Mouse (Mus musculus): ENCODE data around the gene Bpifb1. TPM values are rescaled to one million over a fixed set of nuclear protein-coding genes. Genes with fewer than 3 reads are reported as not detected.
"Not testable (repeated sequence)": the region's sequence is repeated elsewhere in the genome, so short reads cannot be mapped to it uniquely, and the experiment has no call there.

Bpifb1 gene
- polyA plus RNA-seq, 1 experiment from 2014 or later, result not detected

DNA sequence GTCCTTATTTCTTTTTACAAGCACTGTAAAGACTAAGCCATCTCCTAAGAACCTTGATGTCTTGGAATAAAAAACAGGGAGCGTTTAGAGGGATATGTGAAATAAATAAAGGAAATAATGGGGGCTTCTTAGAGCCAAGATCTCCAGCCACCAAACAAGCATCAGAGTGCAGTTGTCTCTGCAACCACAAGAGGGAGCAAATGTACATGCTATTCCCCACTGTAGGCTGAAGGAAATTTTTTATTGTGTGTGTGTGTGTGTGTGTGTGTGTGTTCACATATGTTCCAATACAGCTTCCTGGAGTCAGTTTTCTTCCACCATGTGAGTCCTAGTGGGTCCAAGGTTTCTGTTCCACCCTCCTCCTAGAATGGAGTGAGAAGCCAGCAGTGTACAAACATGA, 17.3 kb upstream of the Bpifb1 start:
- Histone ChIP-seq H3K4me2 (ENCODE audit: low read length) (no peak overlapping the region), H3K27me3 (replicated peaks; ENCODE audit: control insufficient read depth, insufficient read depth, low read length) (no peaks in the 10 kb centered on the region), H3K4me3 (ENCODE audit: low read depth, low read length) (no peak overlapping the region), H3K36me3 (ENCODE audit: control insufficient read depth, insufficient read depth, low read length) (no peaks in the 10 kb centered on the region), H3K27ac (ENCODE audit: low read depth) (no peak overlapping the region), H3K9ac (ENCODE audit: low read length) (no peak overlapping the region), H3K4me1 (replicated peaks; ENCODE audit: control insufficient read depth, insufficient read depth, low read length) (no peaks in the 10 kb centered on the region), H3K9me3 (ENCODE audit: control insufficient read depth, low read length) (no peaks in the 10 kb centered on the region)
- no peak for ATAC-seq (replicated peaks; ENCODE audit: low FRiP score, low TSS enrichment, low read depth)
- DNase-seq (ENCODE audit: low spot score), result peak; percentile 54
- 41% methylated on average over 1 of the region's 1 CpGs for WGBS

DNA sequence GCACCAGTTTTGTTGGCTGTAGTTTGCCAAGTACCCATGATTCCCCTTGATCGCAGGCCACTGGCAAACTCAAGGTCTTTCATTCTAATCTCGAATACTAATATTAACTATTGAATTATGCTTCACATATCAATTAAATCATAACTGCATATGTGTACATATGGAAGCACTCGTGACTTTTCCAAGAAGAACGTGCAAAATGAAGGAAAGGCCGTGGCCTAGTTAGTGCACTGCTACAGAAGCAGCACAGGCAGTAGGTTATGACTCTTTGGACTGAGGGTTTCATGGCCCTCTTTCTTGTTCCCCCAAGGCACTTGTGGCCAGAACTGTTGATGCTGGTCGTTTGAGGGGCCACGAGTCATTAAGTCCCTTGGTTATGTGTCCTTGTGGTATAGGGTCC, 8.7 kb upstream of the Bpifb1 start:
- not testable (repeated sequence) for H3K4me3 ChIP-seq (ENCODE audit: low read depth, low read length); H3K27ac ChIP-seq (ENCODE audit: low read depth); H3K4me2 ChIP-seq (ENCODE audit: low read length); ATAC-seq (replicated peaks; ENCODE audit: low FRiP score, low TSS enrichment, low read depth); H3K9me3 ChIP-seq (ENCODE audit: control insufficient read depth, low read length); H3K9ac ChIP-seq (ENCODE audit: low read length); H3K4me1 ChIP-seq (replicated peaks; ENCODE audit: control insufficient read depth, insufficient read depth, low read length); DNase-seq (ENCODE audit: low spot score); H3K27me3 ChIP-seq (replicated peaks; ENCODE audit: control insufficient read depth, insufficient read depth, low read length); H3K36me3 ChIP-seq (ENCODE audit: control insufficient read depth, insufficient read depth, low read length)
- 89% methylated on average over 7 of the region's 7 CpGs for WGBS

DNA sequence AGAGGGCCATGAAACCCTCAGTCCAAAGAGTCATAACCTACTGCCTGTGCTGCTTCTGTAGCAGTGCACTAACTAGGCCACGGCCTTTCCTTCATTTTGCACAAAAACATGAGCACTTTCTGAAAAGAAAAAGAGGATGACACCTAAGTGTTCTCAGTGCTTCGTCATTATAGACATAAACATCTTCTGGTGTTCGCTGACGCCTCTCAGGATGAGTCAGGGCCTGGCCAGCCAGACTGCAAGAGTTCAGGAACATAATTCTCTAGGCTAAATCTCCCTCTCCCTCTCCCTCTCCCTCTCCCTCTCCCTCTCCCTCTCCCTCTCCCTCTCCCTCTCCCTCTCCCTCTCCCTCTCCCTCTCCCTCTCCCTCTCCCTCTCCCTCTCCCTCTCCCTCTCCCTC, 7.6 kb upstream of the Bpifb1 start:
- H3K4me1 ChIP-seq (replicated peaks; ENCODE audit: control insufficient read depth, insufficient read depth, low read length); H3K27me3 ChIP-seq (replicated peaks; ENCODE audit: control insufficient read depth, insufficient read depth, low read length); H3K36me3 ChIP-seq (ENCODE audit: control insufficient read depth, insufficient read depth, low read length); H3K4me2 ChIP-seq (ENCODE audit: low read length); H3K9me3 ChIP-seq (ENCODE audit: control insufficient read depth, low read length); DNase-seq (ENCODE audit: low spot score); H3K4me3 ChIP-seq (ENCODE audit: low read depth, low read length); H3K9ac ChIP-seq (ENCODE audit: low read length); ATAC-seq (replicated peaks; ENCODE audit: low FRiP score, low TSS enrichment, low read depth); H3K27ac ChIP-seq (ENCODE audit: low read depth): not testable (repeated sequence)
- WGBS, result 52% methylated on average over 4 of the region's 4 CpGs

DNA sequence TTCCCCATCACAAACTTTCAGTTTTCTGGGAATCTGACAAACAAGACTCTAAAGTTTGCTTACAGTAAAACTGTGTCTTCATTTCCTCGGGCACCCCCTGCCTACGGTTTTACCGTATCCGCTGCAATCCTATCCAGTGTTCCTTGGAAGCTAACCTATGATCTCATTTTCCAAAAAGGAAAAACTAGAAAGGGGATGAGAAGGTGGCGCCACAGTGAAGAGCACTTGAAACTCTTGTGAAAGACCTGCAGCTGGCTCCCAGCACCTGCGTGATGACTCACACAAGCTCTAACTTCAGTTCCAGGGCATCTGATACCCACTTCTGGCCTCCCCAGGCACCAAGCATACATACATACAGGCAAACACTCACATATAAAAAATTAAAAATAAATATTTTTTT, 5.3 kb upstream of the Bpifb1 start:
- Histone ChIP-seq H3K36me3 (ENCODE audit: control insufficient read depth, insufficient read depth, low read length) (no peaks in the 10 kb centered on the region), H3K4me1 (replicated peaks; ENCODE audit: control insufficient read depth, insufficient read depth, low read length) (no peaks in the 10 kb centered on the region), H3K4me3 (ENCODE audit: low read depth, low read length) (no peak overlapping the region), H3K9me3 (ENCODE audit: control insufficient read depth, low read length) (no peaks in the 10 kb centered on the region), H3K27ac (ENCODE audit: low read depth) (no peak overlapping the region), H3K27me3 (replicated peaks; ENCODE audit: control insufficient read depth, insufficient read depth, low read length) (no peaks in the 10 kb centered on the region), H3K9ac (ENCODE audit: low read length) (no peak overlapping the region), H3K4me2 (ENCODE audit: low read length) (no peak overlapping the region)
- no peak for DNase-seq (ENCODE audit: low spot score)
- 84% methylated on average over 6 of the region's 6 CpGs for WGBS
- ATAC-seq (replicated peaks; ENCODE audit: low FRiP score, low TSS enrichment, low read depth), result no peak

DNA sequence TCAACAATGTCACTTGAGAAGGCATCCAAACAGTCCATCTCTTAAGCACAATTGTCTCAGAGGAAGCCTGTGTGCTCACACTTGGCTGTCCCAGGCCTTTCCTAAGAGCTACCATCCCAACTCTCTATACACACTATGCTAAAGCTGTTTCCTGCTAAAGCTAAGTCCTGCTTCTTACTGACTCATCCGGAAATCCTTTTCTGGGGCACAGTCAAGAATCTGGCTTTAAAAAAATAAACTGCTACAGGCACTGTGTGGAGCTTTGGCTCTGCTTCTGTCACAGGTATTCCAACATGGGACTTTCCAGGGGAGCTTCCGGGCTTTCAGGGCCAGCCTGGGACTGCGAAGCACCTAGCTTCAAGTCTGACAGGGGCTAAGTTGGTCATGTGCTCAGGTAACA, 4.9 kb upstream of the Bpifb1 start:
- Histone ChIP-seq H3K4me3 (ENCODE audit: low read depth, low read length) (no peak overlapping the region), H3K36me3 (ENCODE audit: control insufficient read depth, insufficient read depth, low read length) (no peaks in the 10 kb centered on the region), H3K4me2 (ENCODE audit: low read length) (no peak overlapping the region), H3K27ac (ENCODE audit: low read depth) (no peak overlapping the region), H3K4me1 (replicated peaks; ENCODE audit: control insufficient read depth, insufficient read depth, low read length) (no peaks in the 10 kb centered on the region), H3K9ac (ENCODE audit: low read length) (no peak overlapping the region), H3K9me3 (ENCODE audit: control insufficient read depth, low read length) (no peaks in the 10 kb centered on the region), H3K27me3 (replicated peaks; ENCODE audit: control insufficient read depth, insufficient read depth, low read length) (no peaks in the 10 kb centered on the region)
- ATAC-seq (replicated peaks; ENCODE audit: low FRiP score, low TSS enrichment, low read depth) (no peak), DNase-seq (ENCODE audit: low spot score) (no peak)
- 75% methylated on average over 3 of the region's 3 CpGs for WGBS

DNA sequence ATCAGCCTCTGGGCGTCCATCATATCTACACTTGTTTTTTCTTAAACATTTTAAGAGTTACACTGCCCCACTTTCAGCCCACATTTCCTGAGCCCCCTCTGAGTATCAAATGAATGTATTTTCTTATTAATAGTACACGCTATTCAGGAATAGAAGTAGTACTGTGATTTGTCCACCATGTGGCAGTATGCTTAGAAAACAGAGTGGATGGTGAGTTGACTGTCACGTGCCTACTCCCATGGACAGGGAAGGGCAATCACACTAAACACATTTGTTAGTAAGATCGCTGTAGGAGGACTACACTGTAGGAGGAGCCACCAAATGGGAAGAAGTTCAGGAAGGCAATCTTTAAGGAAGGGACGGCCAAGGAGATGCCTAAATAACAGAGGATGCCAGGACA, 3.1 kb upstream of the Bpifb1 start:
- DNase-seq (ENCODE audit: low spot score) (no peak), ATAC-seq (replicated peaks; ENCODE audit: low FRiP score, low TSS enrichment, low read depth) (no peak)
- no peaks in the 10 kb centered on the region for H3K9me3 ChIP-seq (ENCODE audit: control insufficient read depth, low read length)
- H3K4me1 ChIP-seq (replicated peaks; ENCODE audit: control insufficient read depth, insufficient read depth, low read length), result no peaks in the 10 kb centered on the region
- 40% methylated on average over 5 of the region's 5 CpGs for WGBS
- no peak overlapping the region for H3K27ac ChIP-seq (ENCODE audit: low read depth)
- H3K36me3 ChIP-seq (ENCODE audit: control insufficient read depth, insufficient read depth, low read length), result no peaks in the 10 kb centered on the region
- H3K4me3 ChIP-seq (ENCODE audit: low read depth, low read length), result no peak overlapping the region
- H3K27me3 ChIP-seq (replicated peaks; ENCODE audit: control insufficient read depth, insufficient read depth, low read length), result no peaks in the 10 kb centered on the region
- no peak overlapping the region for H3K9ac ChIP-seq (ENCODE audit: low read length)
- H3K4me2 ChIP-seq (ENCODE audit: low read length), result no peak overlapping the region

DNA sequence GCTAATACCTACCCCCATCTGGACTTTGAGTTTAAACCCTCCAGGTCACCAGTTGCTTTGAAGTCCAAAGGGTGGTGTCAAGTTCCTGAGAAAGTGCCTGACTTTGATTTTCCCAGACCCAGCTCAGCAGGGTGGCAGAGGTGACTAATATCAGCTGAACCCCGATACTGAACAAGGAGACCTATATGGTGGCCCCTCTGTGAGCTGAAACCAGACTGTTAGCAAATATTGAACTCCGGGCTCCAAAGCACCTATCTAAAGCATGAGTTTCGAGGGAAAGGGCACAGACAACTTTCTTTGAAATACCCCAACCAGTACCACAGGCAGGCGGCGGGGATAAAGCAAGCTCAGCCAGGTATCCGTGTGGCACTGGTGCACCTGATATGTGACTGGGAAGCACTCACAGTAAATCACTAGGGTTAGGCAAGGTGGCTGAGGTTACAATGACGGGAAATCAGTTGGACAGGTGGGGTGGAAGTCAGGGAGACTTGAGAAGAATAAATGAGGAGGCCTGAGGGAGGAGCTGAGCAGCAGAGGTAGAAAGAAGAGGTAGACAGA, 662 bp upstream of the Bpifb1 start:
- no peak overlapping the region for H3K4me2 ChIP-seq (ENCODE audit: low read length)
- H3K9me3 ChIP-seq (ENCODE audit: control insufficient read depth, low read length), result no peaks in the 10 kb centered on the region
- H3K27ac ChIP-seq (ENCODE audit: low read depth), result no peak overlapping the region
- 81% methylated on average over 7 of the region's 7 CpGs for WGBS
- no peak for ATAC-seq (replicated peaks; ENCODE audit: low FRiP score, low TSS enrichment, low read depth)
- no peaks in the 10 kb centered on the region for H3K27me3 ChIP-seq (replicated peaks; ENCODE audit: control insufficient read depth, insufficient read depth, low read length)
- H3K9ac ChIP-seq (ENCODE audit: low read length), result no peak overlapping the region
- no peak for DNase-seq (ENCODE audit: low spot score)
- no peak overlapping the region for H3K4me3 ChIP-seq (ENCODE audit: low read depth, low read length)
- no peaks in the 10 kb centered on the region for H3K4me1 ChIP-seq (replicated peaks; ENCODE audit: control insufficient read depth, insufficient read depth, low read length)
- H3K36me3 ChIP-seq (ENCODE audit: control insufficient read depth, insufficient read depth, low read length), result no peaks in the 10 kb centered on the region

DNA sequence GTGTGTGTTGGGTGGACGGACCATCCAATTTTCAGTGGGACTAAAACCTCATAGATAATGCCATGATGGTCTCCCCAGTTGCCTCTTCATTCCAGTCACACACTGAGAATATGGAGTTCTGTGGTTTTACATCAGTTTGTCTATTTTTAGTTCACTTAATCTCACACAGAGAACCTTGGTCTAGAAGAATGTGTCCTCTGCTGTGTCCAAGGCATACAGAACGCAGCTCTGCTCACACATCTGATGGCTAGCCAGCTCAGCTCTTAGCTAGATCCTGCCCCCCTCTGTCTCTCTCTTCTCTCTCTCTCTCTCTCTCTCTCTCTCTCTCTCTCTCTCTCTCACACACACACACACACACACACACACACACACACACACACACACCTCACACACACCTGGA, 1.5 kb downstream of the Bpifb1 start:
- H3K36me3 ChIP-seq (ENCODE audit: control insufficient read depth, insufficient read depth, low read length), result no peaks in the 10 kb centered on the region
- H3K27ac ChIP-seq (ENCODE audit: low read depth), result no peak overlapping the region
- DNase-seq (ENCODE audit: low spot score) (no peak), ATAC-seq (replicated peaks; ENCODE audit: low FRiP score, low TSS enrichment, low read depth) (no peak)
- no peak overlapping the region for H3K9ac ChIP-seq (ENCODE audit: low read length)
- H3K27me3 ChIP-seq (replicated peaks; ENCODE audit: control insufficient read depth, insufficient read depth, low read length), result no peaks in the 10 kb centered on the region
- H3K9me3 ChIP-seq (ENCODE audit: control insufficient read depth, low read length), result no peaks in the 10 kb centered on the region
- H3K4me2 ChIP-seq (ENCODE audit: low read length), result no peak overlapping the region
- H3K4me3 ChIP-seq (ENCODE audit: low read depth, low read length), result no peak overlapping the region
- WGBS, result 69% methylated on average over 2 of the region's 2 CpGs
- H3K4me1 ChIP-seq (replicated peaks; ENCODE audit: control insufficient read depth, insufficient read depth, low read length), result no peaks in the 10 kb centered on the region

DNA sequence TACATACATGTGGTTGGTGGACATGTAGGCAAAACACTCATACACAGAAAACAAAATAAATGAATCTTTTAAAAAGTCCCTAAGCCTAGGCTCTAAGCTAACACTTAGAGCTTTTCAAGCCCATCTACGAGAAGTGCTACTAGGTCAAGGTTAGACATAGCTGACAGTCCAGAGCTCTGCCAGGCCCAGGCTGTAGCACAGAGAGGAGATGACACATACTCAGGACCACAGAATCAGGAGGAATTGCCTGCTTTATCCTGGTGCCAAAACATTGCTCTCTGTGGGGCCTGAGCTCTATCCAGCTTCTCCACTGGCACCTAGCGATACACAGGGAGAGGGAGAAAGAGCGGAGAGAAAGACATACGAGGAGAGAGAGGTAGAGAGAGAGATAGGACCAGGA, 2.5 kb downstream of the Bpifb1 start:
- H3K4me3 ChIP-seq (ENCODE audit: low read depth, low read length), result no peak overlapping the region

More for the DNA sequence above, 2.5 kb downstream of the Bpifb1 start:
- H3K9ac ChIP-seq (ENCODE audit: low read length), result no peak overlapping the region
- no peaks in the 10 kb centered on the region for H3K36me3 ChIP-seq (ENCODE audit: control insufficient read depth, insufficient read depth, low read length)
- H3K4me2 ChIP-seq (ENCODE audit: low read length), result no peak overlapping the region
- no peaks in the 10 kb centered on the region for H3K4me1 ChIP-seq (replicated peaks; ENCODE audit: control insufficient read depth, insufficient read depth, low read length)
- ATAC-seq (replicated peaks; ENCODE audit: low FRiP score, low TSS enrichment, low read depth) (no peak), DNase-seq (ENCODE audit: low spot score) (no peak)
- H3K9me3 ChIP-seq (ENCODE audit: control insufficient read depth, low read length), result no peaks in the 10 kb centered on the region
- 82% methylated on average over 4 of the region's 4 CpGs for whole genome bisulfite sequencing
- no peak overlapping the region for H3K27ac ChIP-seq (ENCODE audit: low read depth)
- no peaks in the 10 kb centered on the region for H3K27me3 ChIP-seq (replicated peaks; ENCODE audit: control insufficient read depth, insufficient read depth, low read length)

Measured in intestine, embryonic 14.5 days (tissue).